Mouse (Mus musculus) CH12F3 (cell line): ENCODE data around the gene March11.

Experiments
- in situ Hi-C: fragments of 300-500 bp; cut with MboI; formaldehyde crosslinking; loops from 2 replicates; pipeline ENCODE4 v1.14.3; 2020; ENCODE audit warnings: low sequenced_read_pairs

The March11 gene

GRCm38 (mm10) chr15:26308629-26309230 is at the start of gene March11:
Gene March11, plus strand, starts transcription at chr15:26309048.
- in situ Hi-C loops = no loop called here

- in situ Hi-C loops = no loop called here
Measured at GRCm38 (mm10) chr15:26262336-26262735, 46.5 kb upstream of the March11 start.

- in situ Hi-C loops = no loop called here
Measured at GRCm38 (mm10) chr15:26269596-26269995, 39.3 kb upstream of the March11 start.

GRCm38 (mm10) chr15:26276035-26276511 is 32.8 kb upstream of the March11 start:
- in situ Hi-C loops = no loop called here

GRCm38 (mm10) chr15:26276608-26277007 is 32.2 kb upstream of the March11 start:
- in situ Hi-C loops = no loop called here

GRCm38 (mm10) chr15:26291871-26292270 is 17.0 kb upstream of the March11 start:
- in situ Hi-C loops = no loop called here

- in situ Hi-C loops = no loop called here
Measured at GRCm38 (mm10) chr15:26292811-26293210, 16.0 kb upstream of the March11 start.

GRCm38 (mm10) chr15:26293215-26293614 is 15.6 kb upstream of the March11 start:
- in situ Hi-C loops = no loop called here

GRCm38 (mm10) chr15:26298668-26299067 is 10.2 kb upstream of the March11 start:
- in situ Hi-C loops = no loop called here

GRCm38 (mm10) chr15:26309291-26309931 is 563 bp downstream of the March11 start:
- in situ Hi-C loops = no loop called here

- in situ Hi-C loops = loop anchor here (10.0 kb wide), 2 partner anchors 325 to 515 kb away; no protein-coding TSS in a partner anchor
Measured at GRCm38 (mm10) chr15:26319866-26320265, 11.0 kb downstream of the March11 start.

- in situ Hi-C loops = loop anchor here (10.0 kb wide), 1 partner anchor 516 kb away; no protein-coding TSS in a partner anchor
Measured at GRCm38 (mm10) chr15:26320402-26320801, 11.6 kb downstream of the March11 start.

GRCm38 (mm10) chr15:26322804-26323203 is 14.0 kb downstream of the March11 start:
- in situ Hi-C loops = loop anchor here (10.0 kb wide), 1 partner anchor 518 kb away; no protein-coding TSS in a partner anchor

- in situ Hi-C loops = loop anchor here (10.0 kb wide), 1 partner anchor 522 kb away; no protein-coding TSS in a partner anchor
Measured at GRCm38 (mm10) chr15:26327157-26327556, 18.3 kb downstream of the March11 start.

GRCm38 (mm10) chr15:26335791-26336190 is 26.9 kb downstream of the March11 start:
- in situ Hi-C loops = no loop called here

GRCm38 (mm10) chr15:26337775-26338174 is 28.9 kb downstream of the March11 start:
- in situ Hi-C loops = no loop called here

GRCm38 (mm10) chr15:26338343-26338742 is 29.5 kb downstream of the March11 start:
- in situ Hi-C loops = no loop called here

GRCm38 (mm10) chr15:26340490-26340889 is 31.6 kb downstream of the March11 start:
- in situ Hi-C loops = no loop called here

- in situ Hi-C loops = no loop called here
Measured at GRCm38 (mm10) chr15:26340966-26341365, 32.1 kb downstream of the March11 start.

- in situ Hi-C loops = no loop called here
Measured at GRCm38 (mm10) chr15:26344329-26344728, 35.5 kb downstream of the March11 start.

- in situ Hi-C loops = no loop called here
Measured at GRCm38 (mm10) chr15:26353656-26354055, 44.8 kb downstream of the March11 start.

- in situ Hi-C loops = no loop called here
Measured at GRCm38 (mm10) chr15:26365344-26365743, 56.5 kb downstream of the March11 start.
